Mouse (Mus musculus) heart, adult 8-10 months (tissue): ENCODE data around the gene Schip1. TPM values are rescaled to one million over a fixed set of nuclear protein-coding genes. Genes with fewer than 3 reads are reported as not detected.
A peak's percentile ranks its signal among the peaks of the same experiment; 100 is the strongest.

Source experiments
- DNase-seq: peaks from one replicate; pipeline ENCODE4 v3.0.0; 2022; ENCODE audit warnings: low spot score
- total RNA-seq, 4 experiments: library from RNA; stranded (reverse); gene quantifications; 2 replicates each; pipeline ENCODE4 v1.2.4; 2022

Schip1 gene
- total RNA-seq, 4 experiments from 2014 or later = 148 to 166 (median 160) TPM

GRCm38 (mm10) chr3:68269251-68269650 lies 204.6 kb downstream of the Schip1 start:
- no peak for DNase-seq

GRCm38 (mm10) chr3:68270246-68270645 lies 205.6 kb downstream of the Schip1 start:
- DNase-seq = no peak

- DNase-seq = no peak
Observed at GRCm38 (mm10) chr3:68271457-68271856, 206.9 kb downstream of the Schip1 start.

- DNase-seq = no peak
Observed at GRCm38 (mm10) chr3:68271881-68272280, 207.3 kb downstream of the Schip1 start.

GRCm38 (mm10) chr3:68282844-68283594 lies 218.4 kb downstream of the Schip1 start:
- no peak for DNase-seq

- DNase-seq = no peak
Observed at GRCm38 (mm10) chr3:68283595-68283991, 219.0 kb downstream of the Schip1 start.

GRCm38 (mm10) chr3:68284500-68284899 lies 219.9 kb downstream of the Schip1 start:
- DNase-seq = no peak

GRCm38 (mm10) chr3:68296752-68297151 lies 232.2 kb downstream of the Schip1 start:
- DNase-seq = no peak

GRCm38 (mm10) chr3:68305647-68306046 lies 241.0 kb downstream of the Schip1 start:
- no peak for DNase-seq

GRCm38 (mm10) chr3:68306726-68307125 lies 242.1 kb downstream of the Schip1 start:
- no peak for DNase-seq

- DNase-seq = no peak
Observed at GRCm38 (mm10) chr3:68325575-68325974, 261.0 kb downstream of the Schip1 start.

GRCm38 (mm10) chr3:68332515-68332914 lies 267.9 kb downstream of the Schip1 start:
- DNase-seq = no peak

GRCm38 (mm10) chr3:68335501-68335900 lies 270.9 kb downstream of the Schip1 start:
- no peak for DNase-seq

- no peak for DNase-seq
Observed at GRCm38 (mm10) chr3:68350624-68351023, 286.0 kb downstream of the Schip1 start.

GRCm38 (mm10) chr3:68351461-68351860 lies 286.9 kb downstream of the Schip1 start:
- no peak for DNase-seq

- no peak for DNase-seq
Observed at GRCm38 (mm10) chr3:68352961-68353360, 288.4 kb downstream of the Schip1 start.

GRCm38 (mm10) chr3:68353492-68353891 lies 288.9 kb downstream of the Schip1 start:
- no peak for DNase-seq

- no peak for DNase-seq
Observed at GRCm38 (mm10) chr3:68356516-68356915, 291.9 kb downstream of the Schip1 start.

- no peak for DNase-seq
Observed at GRCm38 (mm10) chr3:68368029-68368428, 303.4 kb downstream of the Schip1 start.

- no peak for DNase-seq
Observed at GRCm38 (mm10) chr3:68372925-68373324, 308.3 kb downstream of the Schip1 start.

- DNase-seq = peak; percentile 4
Observed at GRCm38 (mm10) chr3:68375100-68375508, 310.5 kb downstream of the Schip1 start.

GRCm38 (mm10) chr3:68377452-68378198 lies 313.0 kb downstream of the Schip1 start:
- DNase-seq = no peak

- no peak for DNase-seq
Observed at GRCm38 (mm10) chr3:68378799-68379198, 314.2 kb downstream of the Schip1 start.
